Mouse (Mus musculus): ENCODE data around the gene Il17rc. TPM values are rescaled to one million over a fixed set of nuclear protein-coding genes. Genes with fewer than 3 reads are reported as not detected.

Il17rc gene
- polyA plus RNA-seq, 1 experiment from 2014 or later = 3.4 TPM

DNA sequence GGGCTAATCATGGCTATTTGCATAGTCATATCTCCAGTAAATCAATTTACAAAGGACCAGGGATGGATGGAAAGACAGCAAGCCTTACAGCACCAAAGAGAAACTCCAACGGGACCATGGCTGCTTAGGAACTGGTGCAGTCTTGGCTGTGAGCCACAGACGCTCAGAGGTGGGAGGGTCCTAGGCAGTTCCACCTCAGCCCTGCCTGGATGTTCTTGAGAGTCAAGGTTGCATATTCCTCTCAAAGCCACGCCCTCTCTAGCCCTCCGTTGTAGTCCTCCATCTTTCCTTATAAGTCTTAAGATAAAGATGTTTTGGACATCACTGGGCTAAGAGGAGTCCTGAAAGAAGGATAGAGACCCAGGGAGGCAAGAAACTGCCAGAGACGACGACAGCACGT lies 7.2 kb upstream of the Il17rc start:
- WGBS = 68% methylated on average over 7 of the region's 7 CpGs
- no peak overlapping the region for H3K4me2 ChIP-seq (ENCODE audit: low read depth, low read length, severe bottlenecking)

DNA sequence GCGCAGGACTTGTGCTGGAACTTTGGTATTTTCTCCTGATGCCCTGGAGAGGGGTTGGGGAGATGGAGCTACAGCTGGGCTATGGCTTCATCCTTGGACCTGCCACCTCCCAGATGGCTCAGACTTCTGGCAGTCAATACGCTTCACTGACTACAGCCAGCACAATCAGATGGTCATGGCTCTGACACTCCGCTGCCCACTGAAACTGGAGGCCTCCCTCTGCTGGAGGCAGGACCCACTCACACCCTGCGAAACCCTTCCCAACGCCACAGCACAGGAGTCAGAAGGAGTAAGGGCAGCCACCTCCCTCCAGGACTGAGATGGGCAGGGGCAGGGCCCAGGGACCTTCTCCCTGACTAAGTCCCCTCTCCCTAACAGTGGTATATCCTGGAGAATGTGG lies 5.6 kb upstream of the Il17rc start:
- H3K4me2 ChIP-seq (ENCODE audit: low read depth, low read length, severe bottlenecking) = no peak overlapping the region
- H3K9ac ChIP-seq (ENCODE audit: low read length) = no peak overlapping the region
- H3K4me3 ChIP-seq (ENCODE audit: low read depth, low read length) = no peak overlapping the region
- H3K27ac ChIP-seq (ENCODE audit: low read depth, low read length) = no peak overlapping the region
- no peak for DNase-seq (ENCODE audit: low spot score)
- H3K27me3 ChIP-seq (ENCODE audit: control insufficient read depth, insufficient read depth, low read length) = peaks cover 7% of the 10 kb centered on the region
- H3K36me3 ChIP-seq (ENCODE audit: control insufficient read depth, insufficient read depth, low read length) = no peaks in the 10 kb centered on the region
- H3K4me1 ChIP-seq (replicated peaks; ENCODE audit: control insufficient read depth, insufficient read depth, low read length) = 0 out of 2 replicates have a peak, but pooled peaks cover 3% of the 10 kb centered on the region
- no peak for ATAC-seq (replicated peaks; ENCODE audit: low FRiP score)
- 67% methylated on average over 5 of the region's 5 CpGs for WGBS
- no peaks in the 10 kb centered on the region for H3K9me3 ChIP-seq (ENCODE audit: control insufficient read depth, low read length)

More for the DNA sequence above, 7.2 kb upstream of the Il17rc start:
- no peak overlapping the region for H3K27ac ChIP-seq (ENCODE audit: low read depth, low read length)
- H3K9ac ChIP-seq (ENCODE audit: low read length) = no peak overlapping the region
- ATAC-seq (replicated peaks; ENCODE audit: low FRiP score) (no peak), DNase-seq (ENCODE audit: low spot score) (peak; percentile 11)
- H3K9me3 ChIP-seq (ENCODE audit: control insufficient read depth, low read length) = no peaks in the 10 kb centered on the region
- H3K4me3 ChIP-seq (ENCODE audit: low read depth, low read length) = no peak overlapping the region
- no peaks in the 10 kb centered on the region for H3K4me1 ChIP-seq (replicated peaks; ENCODE audit: control insufficient read depth, insufficient read depth, low read length)
- H3K36me3 ChIP-seq (ENCODE audit: control insufficient read depth, insufficient read depth, low read length) = no peaks in the 10 kb centered on the region
- no peaks in the 10 kb centered on the region for H3K27me3 ChIP-seq (ENCODE audit: control insufficient read depth, insufficient read depth, low read length)

DNA sequence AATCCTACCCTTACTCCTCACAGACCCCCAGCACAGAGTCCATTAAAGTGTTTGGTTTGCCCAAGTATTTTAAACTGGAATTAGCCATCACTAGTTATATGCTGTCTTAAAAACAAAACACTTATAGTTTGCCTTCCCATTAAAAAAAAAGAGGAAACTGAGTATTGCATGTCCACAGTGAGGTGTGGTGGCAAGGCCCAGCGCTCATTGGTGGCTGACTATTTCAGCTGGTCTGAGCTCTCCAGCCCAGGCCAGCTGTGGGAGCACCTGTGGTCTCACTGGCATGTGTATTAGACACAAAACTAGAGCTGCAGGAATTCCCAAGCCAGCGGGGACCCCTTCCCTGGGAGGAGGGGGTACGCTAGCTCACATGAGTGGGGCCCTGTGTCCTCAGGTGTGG lies 2.7 kb upstream of the Il17rc start:
- H3K4me3 ChIP-seq (ENCODE audit: low read depth, low read length) = no peak overlapping the region
- 74% methylated on average over 3 of the region's 3 CpGs for WGBS
- ATAC-seq (replicated peaks; ENCODE audit: low FRiP score) = 0 out of 2 replicates have a peak, but pooled peaks have one; percentile 3

DNA sequence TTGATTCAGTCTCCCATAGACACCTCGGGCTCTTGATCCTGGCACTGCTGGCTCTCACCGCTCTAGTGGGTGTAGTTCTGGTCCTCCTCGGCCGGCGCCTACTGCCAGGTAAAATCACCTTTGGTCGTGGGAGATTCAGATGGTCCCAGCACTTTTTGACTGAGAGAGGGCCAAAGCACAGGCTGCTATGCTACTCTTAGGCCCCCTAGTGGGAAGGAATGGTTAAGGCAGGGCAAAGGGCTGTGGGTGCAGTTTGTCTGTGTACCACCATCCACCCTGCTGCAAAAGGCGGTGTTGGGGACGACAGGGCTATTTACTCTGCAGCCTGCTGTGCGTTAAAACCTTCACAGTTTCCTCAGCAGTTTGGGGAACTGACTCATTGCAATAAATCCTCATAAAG lies 2.2 kb upstream of the Il17rc start:
- DNase-seq (ENCODE audit: low spot score) (peak; percentile 80), ATAC-seq (replicated peaks; ENCODE audit: low FRiP score) (peak; percentile 74)
- Histone ChIP-seq H3K27ac (ENCODE audit: low read depth, low read length) (no peak overlapping the region), H3K4me1 (replicated peaks; ENCODE audit: control insufficient read depth, insufficient read depth, low read length) (peaks cover 8% of the 10 kb centered on the region; the same call in 1 of the 2 replicates), H3K4me2 (ENCODE audit: low read depth, low read length, severe bottlenecking) (peak overlapping the region; percentile 58), H3K4me3 (ENCODE audit: low read depth, low read length) (peak overlapping the region; percentile 28), H3K9me3 (ENCODE audit: control insufficient read depth, low read length) (no peaks in the 10 kb centered on the region), H3K36me3 (ENCODE audit: control insufficient read depth, insufficient read depth, low read length) (no peaks in the 10 kb centered on the region), H3K27me3 (ENCODE audit: control insufficient read depth, insufficient read depth, low read length) (peaks cover 7% of the 10 kb centered on the region), H3K9ac (ENCODE audit: low read length) (peak overlapping the region; percentile 47)
- WGBS = 9% methylated on average over 9 of the region's 9 CpGs

More for the DNA sequence above, 2.7 kb upstream of the Il17rc start:
- Histone ChIP-seq H3K4me1 (replicated peaks; ENCODE audit: control insufficient read depth, insufficient read depth, low read length) (peaks cover 8% of the 10 kb centered on the region; the same call in 1 of the 2 replicates), H3K27me3 (ENCODE audit: control insufficient read depth, insufficient read depth, low read length) (peaks cover 7% of the 10 kb centered on the region), H3K9me3 (ENCODE audit: control insufficient read depth, low read length) (no peaks in the 10 kb centered on the region), H3K4me2 (ENCODE audit: low read depth, low read length, severe bottlenecking) (peak overlapping the region; percentile 58), H3K27ac (ENCODE audit: low read depth, low read length) (no peak overlapping the region), H3K36me3 (ENCODE audit: control insufficient read depth, insufficient read depth, low read length) (no peaks in the 10 kb centered on the region), H3K9ac (ENCODE audit: low read length) (peak overlapping the region; percentile 47; the same call in 1 of the 2 replicates)
- DNase-seq (ENCODE audit: low spot score) = no peak

DNA sequence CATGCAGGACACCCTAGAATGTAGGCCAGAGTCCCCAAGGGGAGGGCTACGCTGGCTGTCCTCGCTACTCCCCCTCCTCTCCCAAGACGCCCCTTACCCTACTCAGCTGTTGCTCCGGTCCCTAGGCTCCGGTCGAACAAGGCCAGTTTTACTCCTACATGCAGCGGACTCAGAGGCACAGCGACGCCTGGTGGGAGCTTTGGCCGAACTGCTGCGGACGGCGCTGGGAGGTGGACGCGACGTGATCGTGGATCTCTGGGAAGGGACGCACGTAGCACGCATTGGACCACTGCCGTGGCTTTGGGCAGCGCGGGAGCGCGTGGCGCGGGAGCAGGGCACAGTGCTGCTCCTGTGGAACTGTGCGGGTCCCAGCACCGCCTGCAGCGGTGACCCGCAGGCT lies 1.8 kb upstream of the Il17rc start:
- DNase-seq (ENCODE audit: low spot score) = peak; percentile 90
- Histone ChIP-seq H3K36me3 (ENCODE audit: control insufficient read depth, insufficient read depth, low read length) (no peaks in the 10 kb centered on the region), H3K9ac (ENCODE audit: low read length) (peak overlapping the region; percentile 47), H3K4me3 (ENCODE audit: low read depth, low read length) (peak overlapping the region; percentile 28), H3K4me1 (replicated peaks; ENCODE audit: control insufficient read depth, insufficient read depth, low read length) (peaks cover 8% of the 10 kb centered on the region; the same call in 1 of the 2 replicates), H3K9me3 (ENCODE audit: control insufficient read depth, low read length) (no peaks in the 10 kb centered on the region), H3K4me2 (ENCODE audit: low read depth, low read length, severe bottlenecking) (peak overlapping the region; percentile 58), H3K27ac (ENCODE audit: low read depth, low read length) (no peak overlapping the region), H3K27me3 (ENCODE audit: control insufficient read depth, insufficient read depth, low read length) (peaks cover 7% of the 10 kb centered on the region)
- under 1% methylated on average over 31 of the region's 31 CpGs for WGBS
- ATAC-seq (replicated peaks; ENCODE audit: low FRiP score) = peak; percentile 64

DNA sequence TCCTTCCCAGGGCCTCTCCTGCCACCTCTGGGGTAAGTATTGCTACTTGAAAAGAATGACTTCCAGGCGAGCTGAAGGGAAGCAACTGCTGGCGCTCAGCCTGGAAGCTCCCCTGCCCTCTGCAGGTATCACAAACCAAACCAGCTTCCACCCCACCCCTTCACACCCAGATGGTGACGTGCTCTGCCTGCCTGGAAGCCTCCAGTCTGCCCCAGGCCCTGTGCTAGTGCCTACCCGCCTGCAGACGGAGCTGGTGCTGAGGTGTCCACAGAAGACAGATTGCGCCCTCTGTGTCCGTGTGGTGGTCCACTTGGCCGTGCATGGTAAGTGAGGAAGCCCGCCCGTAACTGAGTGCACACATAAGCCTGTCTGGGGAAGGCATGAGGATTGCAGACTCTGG lies 834 bp downstream of the Il17rc start:
- peaks cover 7% of the 10 kb centered on the region for H3K27me3 ChIP-seq (ENCODE audit: control insufficient read depth, insufficient read depth, low read length)

DNA sequence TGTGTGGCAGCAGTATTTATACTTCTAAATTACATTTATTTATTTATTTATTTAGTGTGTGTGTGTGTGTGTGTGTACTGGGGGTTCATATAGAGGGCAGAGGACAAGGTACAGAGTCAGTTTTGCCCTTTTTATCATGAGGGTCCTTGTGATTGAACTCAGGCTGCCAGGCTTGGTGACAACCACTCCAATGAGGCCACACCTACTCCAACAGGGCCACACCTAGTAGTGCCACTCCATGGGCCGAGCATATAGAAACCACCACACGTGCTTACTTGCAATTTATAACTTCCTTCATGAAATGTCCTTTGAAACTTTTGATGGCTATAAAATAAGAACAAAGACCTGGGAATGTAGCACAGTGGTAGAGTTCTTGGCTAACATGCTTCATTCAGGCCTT lies 2.0 kb downstream of the Il17rc start:
- H3K27ac ChIP-seq (ENCODE audit: low read depth, low read length) = no peak overlapping the region
- H3K4me2 ChIP-seq (ENCODE audit: low read depth, low read length, severe bottlenecking) = no peak overlapping the region
- no peak overlapping the region for H3K9ac ChIP-seq (ENCODE audit: low read length)
- no peak for ATAC-seq (replicated peaks; ENCODE audit: low FRiP score)
- H3K27me3 ChIP-seq (ENCODE audit: control insufficient read depth, insufficient read depth, low read length) = peaks cover 7% of the 10 kb centered on the region
- H3K4me3 ChIP-seq (ENCODE audit: low read depth, low read length) = no peak overlapping the region
- no peaks in the 10 kb centered on the region for H3K9me3 ChIP-seq (ENCODE audit: control insufficient read depth, low read length)
- DNase-seq (ENCODE audit: low spot score) = no peak
- 87% methylated on average over 2 of the region's 2 CpGs for WGBS
- H3K4me1 ChIP-seq (replicated peaks; ENCODE audit: control insufficient read depth, insufficient read depth, low read length) = peaks cover 8% of the 10 kb centered on the region; the same call in 1 of the 2 replicates
- no peaks in the 10 kb centered on the region for H3K36me3 ChIP-seq (ENCODE audit: control insufficient read depth, insufficient read depth, low read length)

More for the DNA sequence above, 834 bp downstream of the Il17rc start:
- no peak for ATAC-seq (replicated peaks; ENCODE audit: low FRiP score)
- Histone ChIP-seq H3K4me2 (ENCODE audit: low read depth, low read length, severe bottlenecking) (no peak overlapping the region), H3K4me3 (ENCODE audit: low read depth, low read length) (no peak overlapping the region), H3K9me3 (ENCODE audit: control insufficient read depth, low read length) (no peaks in the 10 kb centered on the region), H3K36me3 (ENCODE audit: control insufficient read depth, insufficient read depth, low read length) (no peaks in the 10 kb centered on the region), H3K9ac (ENCODE audit: low read length) (no peak overlapping the region), H3K4me1 (replicated peaks; ENCODE audit: control insufficient read depth, insufficient read depth, low read length) (peaks cover 8% of the 10 kb centered on the region; the same call in 1 of the 2 replicates), H3K27ac (ENCODE audit: low read depth, low read length) (no peak overlapping the region)
- no peak for DNase-seq (ENCODE audit: low spot score)
- WGBS = 65% methylated on average over 10 of the region's 10 CpGs

DNA sequence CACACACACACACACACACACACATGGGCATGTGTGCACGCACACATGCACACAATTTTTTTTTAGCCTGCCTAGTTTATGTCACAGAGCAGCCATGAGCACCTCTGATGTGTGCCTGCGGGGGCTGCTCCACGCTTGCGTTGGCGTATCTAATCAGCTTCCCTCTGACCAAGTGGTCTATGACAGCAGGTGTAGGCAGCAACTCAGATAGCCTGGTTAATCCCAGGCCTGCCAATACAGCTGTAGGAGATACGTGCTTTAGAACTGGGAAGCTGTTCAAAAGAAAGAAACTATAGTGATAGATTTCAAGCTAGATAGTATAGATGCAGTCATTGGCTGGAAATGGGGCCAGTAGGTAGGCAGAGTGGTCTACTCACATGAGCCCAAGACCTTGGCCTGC lies 2.5 kb downstream of the Il17rc start:
- no peak for DNase-seq (ENCODE audit: low spot score)
- H3K27me3 ChIP-seq (ENCODE audit: control insufficient read depth, insufficient read depth, low read length) = peaks cover 7% of the 10 kb centered on the region
- 86% methylated on average over 6 of the region's 6 CpGs for WGBS
- no peaks in the 10 kb centered on the region for H3K9me3 ChIP-seq (ENCODE audit: control insufficient read depth, low read length)
- H3K36me3 ChIP-seq (ENCODE audit: control insufficient read depth, insufficient read depth, low read length) = no peaks in the 10 kb centered on the region
- no peak overlapping the region for H3K4me3 ChIP-seq (ENCODE audit: low read depth, low read length)
- no peak for ATAC-seq (replicated peaks; ENCODE audit: low FRiP score)
- no peak overlapping the region for H3K4me2 ChIP-seq (ENCODE audit: low read depth, low read length, severe bottlenecking)
- no peak overlapping the region for H3K9ac ChIP-seq (ENCODE audit: low read length)
- H3K4me1 ChIP-seq (replicated peaks; ENCODE audit: control insufficient read depth, insufficient read depth, low read length) = peaks cover 8% of the 10 kb centered on the region; the same call in 1 of the 2 replicates
- no peak overlapping the region for H3K27ac ChIP-seq (ENCODE audit: low read depth, low read length)

DNA sequence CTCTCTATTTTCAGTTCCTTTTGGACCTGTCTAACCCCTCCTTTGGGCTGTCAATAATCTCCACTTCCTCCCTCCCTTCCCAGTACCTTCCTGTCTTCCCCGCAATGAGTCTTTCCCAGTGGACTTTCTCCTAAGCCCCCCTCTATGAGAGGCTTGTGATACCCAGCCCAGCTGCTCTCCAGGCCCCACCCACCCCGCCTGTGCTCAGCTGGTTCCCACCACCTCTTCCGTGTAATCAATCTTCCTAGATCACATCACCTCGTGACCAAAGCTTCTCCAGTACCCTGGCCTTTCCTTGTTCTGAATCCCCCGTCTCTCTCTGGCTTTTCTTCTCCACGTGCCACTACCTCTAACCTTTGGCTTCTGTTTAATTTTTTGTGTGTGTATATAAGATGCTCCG lies 6.1 kb downstream of the Il17rc start:
- H3K27me3 ChIP-seq (ENCODE audit: control insufficient read depth, insufficient read depth, low read length) = no peaks in the 10 kb centered on the region
- WGBS = 69% methylated on average over 7 of the region's 7 CpGs
- DNase-seq (ENCODE audit: low spot score) (no peak), ATAC-seq (replicated peaks; ENCODE audit: low FRiP score) (no peak)
- no peak overlapping the region for H3K4me3 ChIP-seq (ENCODE audit: low read depth, low read length)
- H3K27ac ChIP-seq (ENCODE audit: low read depth, low read length) = no peak overlapping the region
- peaks cover 5% of the 10 kb centered on the region; the same call in 1 of the 2 replicates for H3K4me1 ChIP-seq (replicated peaks; ENCODE audit: control insufficient read depth, insufficient read depth, low read length)
- no peaks in the 10 kb centered on the region for H3K9me3 ChIP-seq (ENCODE audit: control insufficient read depth, low read length)
- no peaks in the 10 kb centered on the region for H3K36me3 ChIP-seq (ENCODE audit: control insufficient read depth, insufficient read depth, low read length)
- H3K4me2 ChIP-seq (ENCODE audit: low read depth, low read length, severe bottlenecking) = no peak overlapping the region
- H3K9ac ChIP-seq (ENCODE audit: low read length) = no peak overlapping the region

Data from forebrain, embryonic 11.5 days (tissue).